Mouse (Mus musculus) forebrain, embryonic 14.5 days (tissue): ENCODE results near the gene Gh. TPM values are rescaled to one million over a fixed set of nuclear protein-coding genes. Genes with fewer than 3 reads are reported as not detected.
A peak's percentile ranks its signal among the peaks of the same experiment; 100 is the strongest.
"Not testable (repeated sequence)": the region's sequence is repeated elsewhere in the genome, so short reads cannot be mapped to it uniquely, and the experiment has no call there.

Source experiments
- ATAC-seq: fragments of 200-750 bp; cut with Nextera tagmentation; 2 replicates; pipeline ENCODE4 v1.8.0; 2017; ENCODE audit warnings: mild to moderate bottlenecking, moderate library complexity
- DNase-seq: peaks from one replicate; pipeline ENCODE4 v3.0.0-alpha.2; 2015; ENCODE audit warnings: low spot score
- H3K27ac ChIP-seq: fragments of 300-500 bp; sonication (generic); 2 replicates; pipeline ENCODE4 v1.5.1; 2014; ENCODE audit warnings: low read depth, mild to moderate bottlenecking, control low read depth, low read length, moderate library complexity
- H3K27me3 ChIP-seq: fragments of 300-500 bp; sonication (generic); replicated peaks from 2 replicates; pipeline ENCODE4 v1.6.1; 2014; ENCODE audit warnings: low read length, control low read depth, mixed read lengths; ENCODE audit not compliant: control insufficient read depth, insufficient read depth
- H3K36me3 ChIP-seq: fragments of 300-500 bp; sonication (generic); 2 replicates; pipeline ENCODE4 v1.6.1; 2014; ENCODE audit warnings: low read length, control low read depth; ENCODE audit not compliant: control insufficient read depth, insufficient read depth
- H3K4me1 ChIP-seq: fragments of 300-500 bp; sonication (generic); 2 replicates; pipeline ENCODE4 v1.6.1; 2014; ENCODE audit warnings: antibody characterized with exemption, low read length, control low read depth; ENCODE audit not compliant: control insufficient read depth, insufficient read depth
- H3K4me2 ChIP-seq: fragments of 300-500 bp; sonication (generic); 2 replicates; pipeline ENCODE4 v1.6.1; 2014; ENCODE audit warnings: mild to moderate bottlenecking, control low read depth, low read length
- H3K4me3 ChIP-seq: fragments of 300-500 bp; sonication (generic); 2 replicates; pipeline ENCODE4 v1.5.1; 2014; ENCODE audit warnings: low read depth, low read length, control low read depth
- H3K9ac ChIP-seq: fragments of 300-500 bp; sonication (generic); 2 replicates; pipeline ENCODE4 v1.6.1; 2014; ENCODE audit warnings: mild to moderate bottlenecking, low read length, control low read depth, moderate library complexity
- H3K9me3 ChIP-seq: fragments of 300-500 bp; sonication (generic); replicated peaks from 2 replicates; pipeline ENCODE4 v1.6.1; 2016; ENCODE audit warnings: low read length, control low read depth, mixed read lengths; ENCODE audit not compliant: control insufficient read depth
- WGBS: fragments of 180-500 bp; shearing (Covaris S2); extraction: QIAGEN DNeasy Blood & Tissue Kit; methylation state at CpG from one replicate; pipeline ENCODE4 v1.1.7; 2014; 5-methylcytosine and 5-hydroxymethylcytosine counted together
- polyA plus RNA-seq: library from polyadenylated mRNA; unstranded; fragments of >200 nt; fragmentation: Nextera tagmentation; extraction: Ambion mirVana; gene quantifications from 2 replicates; pipeline ENCODE4 v1.2.1, GENCODE M21; 2014

Gene Gh
- not detected in 2 replicates for polyA plus RNA-seq

DNA sequence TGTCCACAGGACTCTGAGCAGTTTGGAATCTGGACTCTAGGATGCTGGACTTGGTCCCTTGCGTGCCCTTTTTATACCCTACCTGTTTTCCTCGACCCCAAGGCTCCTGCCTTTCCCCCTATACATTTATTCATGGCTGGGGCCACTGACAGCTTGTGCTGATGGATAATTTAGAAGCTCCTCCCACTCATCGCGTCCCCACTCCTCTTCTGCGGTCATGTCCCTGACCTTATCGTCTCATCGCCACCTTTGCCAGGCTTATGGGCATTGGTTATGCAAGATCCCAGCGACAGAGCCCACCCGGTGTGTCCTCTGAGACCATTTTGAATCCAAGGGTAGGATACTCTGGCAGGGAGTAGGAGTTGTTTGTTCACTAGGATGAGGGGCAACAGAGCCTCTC, at the start of gene Gh:
Gh (minus strand) TSS at position 101 of the 400 bp plus-strand sequence.
- no peak for DNase-seq
- H3K4me3 ChIP-seq: no peak within 1 kb of the TSS
- no peak for ATAC-seq
- H3K9me3 ChIP-seq: no peaks in the 10 kb centered on the region
- no peaks in the 10 kb centered on the region for H3K36me3 ChIP-seq
- no peaks in the 10 kb centered on the region for H3K27me3 ChIP-seq
- no peak within 1 kb of the TSS for H3K27ac ChIP-seq
- no peaks in the 10 kb centered on the region for H3K4me1 ChIP-seq
- H3K9ac ChIP-seq: no peak within 1 kb of the TSS
- no peak within 1 kb of the TSS for H3K4me2 ChIP-seq
- WGBS: 82% methylated on average over 9 of the region's 9 CpGs

DNA sequence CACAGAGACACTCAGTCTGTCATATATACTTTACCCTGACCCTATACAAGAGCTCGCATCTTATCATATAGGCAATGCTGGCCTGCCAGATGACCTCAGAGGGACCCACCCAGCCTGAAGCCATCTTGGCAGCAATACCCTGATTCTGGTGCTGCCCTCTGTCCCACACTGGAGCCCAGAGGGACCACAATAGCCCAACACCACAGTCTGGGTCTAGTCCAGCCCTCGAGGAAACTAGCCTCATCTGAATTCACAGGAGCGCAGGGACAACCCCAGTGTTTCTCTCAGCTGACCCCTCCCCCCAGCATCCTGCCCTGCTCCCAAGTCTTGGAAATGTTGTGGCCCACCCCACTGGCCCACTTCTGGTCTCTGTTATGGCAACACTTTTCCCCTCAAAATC, 49.6 kb upstream of the Gh start:
- Histone ChIP-seq H3K4me1 (no peaks in the 10 kb centered on the region), H3K27ac (no peak overlapping the region), H3K9ac (no peak overlapping the region), H3K27me3 (no peaks in the 10 kb centered on the region), H3K36me3 (no peaks in the 10 kb centered on the region), H3K4me2 (no peak overlapping the region), H3K9me3 (no peaks in the 10 kb centered on the region), H3K4me3 (no peak overlapping the region)
- DNase-seq (no peak), ATAC-seq (no peak)
- WGBS: 58% methylated on average over 3 of the region's 3 CpGs

DNA sequence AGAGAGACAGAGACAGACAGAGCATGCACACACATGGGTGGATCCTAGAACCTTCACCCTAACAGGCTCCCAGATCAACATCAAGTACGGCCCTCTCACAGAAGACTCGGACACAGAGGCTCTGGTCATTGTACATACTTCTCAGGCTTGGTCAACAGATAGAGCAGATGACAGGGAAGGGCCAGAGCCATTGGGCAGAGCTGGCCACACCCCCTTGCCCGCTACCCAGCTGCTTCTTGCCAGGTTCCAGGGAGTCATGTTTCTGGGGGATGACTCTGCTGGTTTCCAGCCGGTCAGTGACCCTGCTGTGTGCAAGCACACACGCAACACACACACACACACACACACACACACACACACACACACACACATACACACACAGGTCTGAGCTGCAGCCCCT, 49.2 kb upstream of the Gh start:
- Histone ChIP-seq H3K9me3 (no peaks in the 10 kb centered on the region), H3K9ac (no peak overlapping the region), H3K4me2 (no peak overlapping the region), H3K4me3 (no peak overlapping the region), H3K27ac (no peak overlapping the region), H3K4me1 (no peaks in the 10 kb centered on the region), H3K36me3 (no peaks in the 10 kb centered on the region), H3K27me3 (no peaks in the 10 kb centered on the region)
- DNase-seq (no peak), ATAC-seq (no peak)
- 62% methylated on average over 5 of the region's 5 CpGs for WGBS

DNA sequence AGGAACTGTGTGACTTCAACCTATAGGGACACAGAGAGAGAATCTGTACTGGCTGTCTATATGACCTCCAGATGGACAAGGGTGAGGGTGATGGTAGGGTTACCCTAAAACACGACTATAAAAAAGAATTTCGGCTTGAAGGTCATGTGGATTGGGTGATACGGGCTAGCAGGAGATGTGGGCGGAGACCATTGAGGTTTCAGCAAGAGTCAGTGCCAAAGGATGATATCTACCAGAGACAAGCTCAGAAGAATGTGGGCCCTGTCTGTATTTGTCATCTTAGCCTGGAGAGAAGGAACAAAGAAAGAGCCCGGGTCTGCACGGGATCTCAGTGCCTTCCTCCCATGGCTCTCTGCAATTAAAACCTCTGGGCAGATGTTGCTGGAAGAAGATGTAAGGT, 48.1 kb upstream of the Gh start:
- no peaks in the 10 kb centered on the region for H3K9me3 ChIP-seq
- no peak overlapping the region for H3K9ac ChIP-seq
- no peaks in the 10 kb centered on the region for H3K36me3 ChIP-seq
- ATAC-seq (no peak), DNase-seq (no peak)
- no peak overlapping the region for H3K27ac ChIP-seq
- H3K4me1 ChIP-seq: no peaks in the 10 kb centered on the region
- H3K4me3 ChIP-seq: no peak overlapping the region
- no peak overlapping the region for H3K4me2 ChIP-seq
- H3K27me3 ChIP-seq: no peaks in the 10 kb centered on the region
- 90% methylated on average over 6 of the region's 6 CpGs for WGBS

DNA sequence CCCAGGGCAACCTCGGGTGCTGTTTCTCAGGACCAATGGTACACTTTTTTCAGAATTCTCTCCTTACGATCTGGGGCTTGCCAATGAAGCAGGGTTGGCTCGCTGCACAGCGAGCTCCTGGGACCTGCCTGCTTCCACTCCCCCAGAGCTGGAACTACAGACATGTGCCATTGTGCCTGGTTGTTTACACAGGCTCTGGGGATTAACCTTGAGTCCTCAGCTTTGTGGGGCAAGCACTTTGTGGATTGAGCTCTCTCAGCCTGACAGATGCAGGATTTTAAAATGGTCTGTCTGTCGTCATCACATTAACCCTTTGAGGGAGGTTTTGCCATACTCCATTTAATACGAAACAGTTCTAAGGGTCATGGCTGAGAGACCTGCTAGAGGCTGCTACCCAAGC, 43.2 kb upstream of the Gh start:
- H3K9ac ChIP-seq: no peak overlapping the region
- H3K27ac ChIP-seq: no peak overlapping the region
- ATAC-seq: no peak
- peak; percentile 11 for DNase-seq
- no peaks in the 10 kb centered on the region for H3K4me1 ChIP-seq
- WGBS: 63% methylated on average over 6 of the region's 6 CpGs
- H3K9me3 ChIP-seq: no peaks in the 10 kb centered on the region
- no peak overlapping the region for H3K4me2 ChIP-seq
- H3K27me3 ChIP-seq: no peaks in the 10 kb centered on the region
- H3K4me3 ChIP-seq: no peak overlapping the region
- no peaks in the 10 kb centered on the region for H3K36me3 ChIP-seq

DNA sequence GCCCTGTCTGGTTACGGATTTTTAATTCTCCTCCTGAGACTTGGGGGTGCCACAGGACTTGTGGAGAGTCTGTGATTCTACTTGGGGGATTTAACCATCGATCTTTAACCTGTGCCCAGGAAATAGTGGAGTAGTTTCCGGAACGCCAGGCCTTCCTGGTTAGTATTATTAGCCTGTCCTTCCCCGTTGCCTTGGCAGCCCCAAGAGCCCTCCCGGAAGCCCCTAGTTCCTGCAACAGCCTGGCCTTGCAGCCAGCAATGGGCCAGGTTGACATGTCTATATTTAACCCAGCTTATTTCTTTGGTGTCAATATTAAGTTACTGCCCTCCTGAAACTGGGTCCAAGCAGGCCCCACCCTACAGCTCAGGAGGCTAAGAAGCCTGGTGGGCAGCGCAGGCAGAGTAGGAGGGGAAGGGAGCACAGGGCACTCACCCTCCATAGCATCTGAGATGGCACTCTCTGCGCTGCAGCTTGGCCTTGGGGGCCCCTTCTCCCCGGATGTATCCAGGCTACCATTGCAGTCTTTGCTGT, 39.4 kb upstream of the Gh start:
- ATAC-seq: no peak
- Histone ChIP-seq H3K27me3 (no peaks in the 10 kb centered on the region), H3K4me3 (no peak overlapping the region), H3K27ac (no peak overlapping the region), H3K9me3 (no peaks in the 10 kb centered on the region), H3K4me1 (no peaks in the 10 kb centered on the region), H3K36me3 (no peaks in the 10 kb centered on the region), H3K4me2 (no peak overlapping the region), H3K9ac (no peak overlapping the region)
- 87% methylated on average over 9 of the region's 9 CpGs for WGBS
- no peak for DNase-seq

DNA sequence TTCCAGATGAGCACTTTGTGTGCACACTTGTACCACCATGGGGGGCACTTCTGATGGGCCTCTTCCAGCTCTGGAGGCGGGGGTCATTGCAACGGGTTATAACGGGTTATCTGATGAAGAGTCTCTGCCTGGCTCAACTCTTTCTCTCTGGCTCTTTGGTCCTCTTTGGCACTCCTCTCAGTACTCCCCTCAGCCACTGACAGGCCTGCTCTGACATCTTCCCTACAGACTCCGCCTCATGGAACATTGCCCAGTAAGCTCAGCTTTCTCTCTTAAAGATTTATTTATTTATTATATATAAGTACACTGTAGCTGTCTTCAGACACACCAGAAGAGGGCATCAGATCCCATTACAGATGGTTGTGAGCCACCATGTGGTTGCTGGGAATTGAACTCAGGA, 37.7 kb upstream of the Gh start:
- H3K4me3 ChIP-seq, DNase-seq, H3K27ac ChIP-seq, ATAC-seq, H3K4me2 ChIP-seq, H3K4me1 ChIP-seq, H3K27me3 ChIP-seq, H3K9me3 ChIP-seq, H3K9ac ChIP-seq, H3K36me3 ChIP-seq: not testable (repeated sequence)
- 90% methylated on average over 4 of the region's 4 CpGs for WGBS

DNA sequence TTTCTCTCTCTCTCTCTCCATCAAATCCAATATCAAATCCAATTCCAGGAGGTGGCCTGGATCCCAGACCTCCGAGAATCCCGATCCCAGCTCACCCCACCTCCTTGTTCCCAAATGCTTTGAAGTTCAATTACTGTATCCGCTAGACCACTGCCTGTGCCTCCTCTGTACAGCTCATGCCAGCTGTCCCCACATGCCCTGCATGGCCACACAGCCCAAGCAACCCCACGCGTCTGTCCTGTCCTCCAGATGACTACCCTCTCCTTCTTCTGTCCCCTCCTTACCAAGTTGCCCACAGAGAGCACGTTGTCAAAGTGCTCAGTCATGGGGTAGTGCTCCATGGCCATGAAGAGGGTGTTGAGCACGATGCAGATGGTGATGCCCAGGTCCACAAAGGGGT, 37.2 kb upstream of the Gh start:
- no peak for ATAC-seq
- DNase-seq: no peak
- H3K4me3 ChIP-seq: no peak overlapping the region
- H3K4me2 ChIP-seq: no peak overlapping the region
- H3K27ac ChIP-seq: no peak overlapping the region
- no peak overlapping the region for H3K9ac ChIP-seq
- H3K4me1 ChIP-seq: no peaks in the 10 kb centered on the region
- 71% methylated on average over 7 of the region's 7 CpGs for WGBS
- no peaks in the 10 kb centered on the region for H3K9me3 ChIP-seq
- H3K27me3 ChIP-seq: no peaks in the 10 kb centered on the region
- no peaks in the 10 kb centered on the region for H3K36me3 ChIP-seq

DNA sequence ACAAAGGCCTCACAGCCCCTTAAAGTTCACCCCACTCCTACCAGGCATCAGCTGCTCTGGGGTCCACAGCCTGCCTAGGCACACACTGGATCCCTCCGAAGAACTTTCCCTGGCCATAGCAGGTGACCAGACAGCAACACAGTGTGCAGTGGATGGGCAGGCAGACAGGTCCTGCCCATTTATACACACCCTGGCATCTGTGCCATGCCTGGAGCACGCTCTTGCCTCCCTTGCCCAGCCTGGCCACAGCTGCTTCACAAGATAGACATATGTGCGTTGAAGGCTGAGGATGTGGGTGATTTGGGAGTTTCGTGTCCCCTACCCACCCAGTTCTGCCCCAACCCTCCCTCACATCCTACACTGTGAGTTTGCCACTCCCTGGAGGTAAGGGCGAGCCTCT, 36.4 kb upstream of the Gh start:
- 69% methylated on average over 5 of the region's 5 CpGs for WGBS
- no peaks in the 10 kb centered on the region for H3K27me3 ChIP-seq
- no peak for ATAC-seq

More for the DNA sequence above, 36.4 kb upstream of the Gh start:
- Histone ChIP-seq H3K27ac (no peak overlapping the region), H3K9ac (no peak overlapping the region), H3K9me3 (no peaks in the 10 kb centered on the region), H3K4me1 (no peaks in the 10 kb centered on the region), H3K36me3 (no peaks in the 10 kb centered on the region), H3K4me2 (no peak overlapping the region), H3K4me3 (no peak overlapping the region)
- no peak for DNase-seq
